Mouse (Mus musculus) MEL (cell line): ENCODE measurements around the gene Polr1b. TPM values are rescaled to one million over a fixed set of nuclear protein-coding genes. Genes with fewer than 3 reads are reported as not detected.

Source experiments
- DNase-seq: peaks from one replicate; pipeline ENCODE4 v3.0.0; 2011; ENCODE audit warnings: low read depth, low spot score
- H3K27ac ChIP-seq: 2 replicates; pipeline ENCODE4 v1.5.1; 2012; ENCODE audit warnings: low read depth, mild to moderate bottlenecking, control low read depth, low read length, moderate library complexity; ENCODE audit not compliant: control insufficient read depth
- H3K27me3 ChIP-seq, 2 experiments: fragments of 150-350 bp in 1 of 2; sonication (generic) in 1 of 2; 2 replicates each; pipeline ENCODE4 v1.6.1; 2012; ENCODE audit warnings: low read length in 2 of 2, mild to moderate bottlenecking in 2 of 2, improper control_type of control experiment in 1 of 2, moderate library complexity in 1 of 2; ENCODE audit not compliant: insufficient read depth in 2 of 2, control insufficient read depth in 1 of 2
- H3K36me3 ChIP-seq, 2 experiments: 2 replicates each; pipeline ENCODE4 v1.6.1; 2012 to 2014; ENCODE audit warnings: low read length in 2 of 2, improper control_type of control experiment in 1 of 2, inconsistent platforms in 1 of 2, mild to moderate bottlenecking in 1 of 2; ENCODE audit not compliant: insufficient read depth in 2 of 2, control insufficient read depth in 1 of 2
- H3K4me1 ChIP-seq, 2 experiments: fragments of 150-350 bp in 1 of 2; sonication (generic) in 1 of 2; 2 replicates each; pipeline ENCODE4 v1.6.1; 2012; ENCODE audit warnings: low read length in 2 of 2, improper control_type of control experiment in 1 of 2, mild to moderate bottlenecking in 1 of 2; ENCODE audit not compliant: insufficient read depth in 2 of 2, control insufficient read depth in 1 of 2
- H3K4me3 ChIP-seq, 2 experiments: fragments of 150-350 bp in 1 of 2; sonication (generic) in 1 of 2; 2 replicates each; pipeline ENCODE4 v1.5.1; 2012; ENCODE audit warnings: low read depth in 2 of 2, low read length in 2 of 2, mild to moderate bottlenecking in 2 of 2, moderate library complexity in 2 of 2, control low read depth in 1 of 2, improper control_type of control experiment in 1 of 2; ENCODE audit not compliant: control insufficient read depth in 1 of 2, insufficient read depth in 1 of 2
- H3K79me2 ChIP-seq: 2 replicates; pipeline ENCODE4 v1.6.1; 2012; ENCODE audit warnings: mild to moderate bottlenecking, low read length, moderate library complexity; ENCODE audit not compliant: control insufficient read depth, poor library complexity, insufficient read depth
- H3K9ac ChIP-seq: 2 replicates; pipeline ENCODE4 v1.6.1; 2012; ENCODE audit warnings: low read depth, mild to moderate bottlenecking, control low read depth, low read length, moderate library complexity; ENCODE audit not compliant: control insufficient read depth, poor library complexity, severe bottlenecking
- H3K9me3 ChIP-seq: fragments of 150-350 bp; sonication (generic); replicated peaks from 2 replicates; pipeline ENCODE4 v1.6.1; 2012; ENCODE audit warnings: mild to moderate bottlenecking, low read length, improper control_type of control experiment, moderate library complexity; ENCODE audit not compliant: insufficient read depth
- CTCF ChIP-seq, 3 experiments: IDR thresholded peaks in 2 of 3; conservative IDR thresholded peaks in 1 of 3; 2 replicates each; pipeline ENCODE4 v1.5.1; 2011 to 2012; ENCODE audit warnings: low read length in 3 of 3, low read depth in 2 of 3, mild to moderate bottlenecking in 2 of 3, improper control_type of control experiment in 1 of 3, inconsistent platforms in 1 of 3, mixed read lengths in 1 of 3, moderate library complexity in 1 of 3; ENCODE audit not compliant: control insufficient read depth in 1 of 3, insufficient read depth in 1 of 3, poor library complexity in 1 of 3, severe bottlenecking in 1 of 3
- EP300 ChIP-seq, 2 experiments: IDR thresholded peaks; 2 replicates each; pipeline ENCODE4 v1.6.1; 2011; ENCODE audit warnings: improper control_type of control experiment in 2 of 2, low read length in 2 of 2, low read depth in 1 of 2, mild to moderate bottlenecking in 1 of 2
- KAT2A ChIP-seq: conservative IDR thresholded peaks from 2 replicates; pipeline ENCODE4 v1.6.1; 2012; ENCODE audit warnings: low read depth, low read length, improper control_type of control experiment, inconsistent platforms
- MAX ChIP-seq: IDR thresholded peaks from 2 replicates; pipeline ENCODE4 v1.6.1; 2011; ENCODE audit warnings: low read length, improper control_type of control experiment
- MEF2A ChIP-seq: IDR thresholded peaks from 2 replicates; pipeline ENCODE4 v1.6.1; 2014; ENCODE audit warnings: low read depth, mild to moderate bottlenecking, inconsistent platforms, low read length, improper control_type of control experiment; ENCODE audit not compliant: poor library complexity, insufficient replicate concordance, severe bottlenecking; ENCODE audit errors: extremely low read depth
- MXI1 ChIP-seq: IDR thresholded peaks from 2 replicates; pipeline ENCODE4 v1.6.1; 2011; ENCODE audit warnings: mild to moderate bottlenecking, low read depth, low read length, improper control_type of control experiment
- MYC ChIP-seq: IDR thresholded peaks from 2 replicates; pipeline ENCODE4 v1.6.1; 2011; ENCODE audit warnings: low read depth, mild to moderate bottlenecking, low read length, improper control_type of control experiment, moderate library complexity
- NELFE ChIP-seq: IDR thresholded peaks from 2 replicates; pipeline ENCODE4 v1.6.1; 2011; ENCODE audit warnings: low read depth, low read length, improper control_type of control experiment
- POLR2A ChIP-seq, 2 experiments: IDR thresholded peaks; 2 replicates each; pipeline ENCODE4 v1.6.1; 2011 to 2012; ENCODE audit warnings: low read length in 2 of 2, mild to moderate bottlenecking in 2 of 2, control low read depth in 1 of 2, improper control_type of control experiment in 1 of 2, low read depth in 1 of 2, moderate library complexity in 1 of 2; ENCODE audit not compliant: control insufficient read depth in 1 of 2, insufficient read depth in 1 of 2, poor library complexity in 1 of 2
- POLR2AphosphoS5 ChIP-seq: IDR thresholded peaks from 2 replicates; pipeline ENCODE4 v1.6.1; 2012; ENCODE audit warnings: low read depth, borderline replicate concordance, mild to moderate bottlenecking, inconsistent platforms, low read length, moderate library complexity, mixed read lengths
- RAD21 ChIP-seq: IDR thresholded peaks from 2 replicates; pipeline ENCODE4 v1.6.1; 2011; ENCODE audit warnings: mild to moderate bottlenecking, low read depth, low read length, improper control_type of control experiment
- SMC3 ChIP-seq: IDR thresholded peaks from 2 replicates; pipeline ENCODE4 v1.6.1; 2011; ENCODE audit warnings: low read depth, low read length, improper control_type of control experiment
- TBP ChIP-seq: IDR thresholded peaks from 2 replicates; pipeline ENCODE4 v1.8.0; 2011; ENCODE audit warnings: low read depth, low read length, improper control_type of control experiment
- ZC3H11A ChIP-seq: IDR thresholded peaks from 2 replicates; pipeline ENCODE4 v1.6.1; 2012; ENCODE audit warnings: low read depth, mild to moderate bottlenecking, inconsistent platforms, low read length, improper control_type of control experiment
- ZKSCAN1 ChIP-seq: IDR thresholded peaks from 2 replicates; pipeline ENCODE4 v1.6.1; 2012; ENCODE audit warnings: low read depth, mild to moderate bottlenecking, inconsistent platforms, low read length, improper control_type of control experiment, moderate library complexity
- polyA plus RNA-seq, 2 experiments: library from polyadenylated mRNA; stranded (reverse) in 1 of 2; unstranded in 1 of 2; fragments of >175 nt in 1 of 2; fragments of >200 nt in 1 of 2; gene quantifications; 2 replicates each; pipeline versions ENCODE4 v1.2.1 to v1.2.4; 2012; ENCODE audit warnings: low replicate concordance in 2 of 2, low read depth in 1 of 2; ENCODE audit not compliant: insufficient read length in 2 of 2, insufficient read depth in 1 of 2, missing spikeins in 1 of 2
- total RNA-seq: library from RNA; depleted of rRNA; stranded (reverse); fragments of 300-350 nt; gene quantifications from 2 replicates; pipeline ENCODE4 v1.2.3, GENCODE M21; 2012

Gene Polr1b
- total and polyA plus RNA-seq, 3 experiments, result 90.1 to 92.8 TPM; not detected in 1

DNA sequence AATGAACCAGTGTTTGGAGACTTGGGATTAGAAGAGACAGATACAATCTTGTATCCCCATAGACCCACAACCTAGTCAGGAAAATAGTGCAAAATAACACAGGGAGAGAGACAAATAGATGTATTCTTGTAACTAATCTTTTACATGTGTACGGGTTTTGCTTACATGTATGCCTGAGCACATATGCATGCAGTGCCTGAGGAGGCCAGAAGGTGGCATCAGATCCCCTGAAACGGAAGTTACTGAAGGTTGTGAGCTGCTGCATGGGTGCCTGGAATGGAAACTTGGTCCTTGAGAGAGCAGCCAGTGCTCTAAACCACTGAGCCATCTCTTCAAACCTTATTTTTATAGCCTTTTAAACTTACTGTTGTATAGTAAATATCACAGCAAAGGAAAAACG lies 22.5 kb upstream of the Polr1b start:
- Histone ChIP-seq H3K27ac (no peak overlapping the region), H3K4me3 (no peak overlapping the region), H3K79me2 (no peaks in the 10 kb centered on the region), H3K36me3 (no peaks in the 10 kb centered on the region), H3K27me3 (no peaks in the 10 kb centered on the region), H3K4me1 (no peaks in the 10 kb centered on the region), H3K9me3 (no peaks in the 10 kb centered on the region), H3K9ac (no peak overlapping the region)
- peak; percentile 76 for DNase-seq
- TF ChIP-seq SMC3 (peak; percentile 84), KAT2A (no peak), RAD21 (peak; percentile 72), CTCF (IDR thresholded peaks at IDR 0.05 in 2 of 3, conservative IDR thresholded peaks at IDR 0.05 in 1 of 3; ENCODE audit: control insufficient read depth in 1 of 3, insufficient read depth in 1 of 3, low read depth in 2 of 3, low read length in 3 of 3, poor library complexity in 1 of 3, severe bottlenecking in 1 of 3) (peak; percentile 51 to 73 (median 66)), ZC3H11A (peak; percentile 55)

DNA sequence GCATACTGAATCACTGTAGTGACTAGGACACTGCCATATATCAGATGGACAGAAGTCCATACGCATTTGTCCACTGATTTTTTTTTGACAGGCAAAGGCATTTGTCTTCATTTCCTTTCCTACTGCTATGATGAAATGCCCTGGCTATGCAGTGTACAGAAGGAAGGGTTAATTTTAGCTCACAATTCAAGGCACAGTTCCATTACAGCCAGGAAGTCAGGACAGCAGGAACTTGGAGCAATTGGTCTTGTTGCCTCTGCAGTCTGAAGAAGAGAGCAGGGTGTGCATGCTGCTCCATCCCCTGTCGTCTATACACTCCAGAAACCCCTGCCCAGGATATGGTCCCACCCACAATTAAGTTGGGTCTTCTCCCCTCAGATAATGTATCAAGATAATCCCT lies 21.6 kb upstream of the Polr1b start:
- TF ChIP-seq EP300 (IDR thresholded peaks at IDR 0.05; ENCODE audit: low read depth in 1 of 2, low read length in 2 of 2) (no peak), MXI1 (no peak), RAD21 (no peak), ZKSCAN1 (no peak), NELFE (no peak), MAX (no peak), MEF2A (no peak), POLR2AphosphoS5 (no peak), ZC3H11A (no peak), POLR2A (IDR thresholded peaks at IDR 0.05; ENCODE audit: control insufficient read depth in 1 of 2, insufficient read depth in 1 of 2, low read depth in 1 of 2, low read length in 2 of 2, poor library complexity in 1 of 2) (no peak), MYC (no peak)
- H3K4me3 ChIP-seq, result no peak overlapping the region
- H3K27me3 ChIP-seq, result no peaks in the 10 kb centered on the region
- no peak overlapping the region for H3K27ac ChIP-seq
- no peak overlapping the region for H3K9ac ChIP-seq
- no peak for DNase-seq
- no peaks in the 10 kb centered on the region; a peak in 1 of 4 replicates for H3K36me3 ChIP-seq
- H3K79me2 ChIP-seq, result no peaks in the 10 kb centered on the region
- no peaks in the 10 kb centered on the region for H3K9me3 ChIP-seq
- no peaks in the 10 kb centered on the region for H3K4me1 ChIP-seq

DNA sequence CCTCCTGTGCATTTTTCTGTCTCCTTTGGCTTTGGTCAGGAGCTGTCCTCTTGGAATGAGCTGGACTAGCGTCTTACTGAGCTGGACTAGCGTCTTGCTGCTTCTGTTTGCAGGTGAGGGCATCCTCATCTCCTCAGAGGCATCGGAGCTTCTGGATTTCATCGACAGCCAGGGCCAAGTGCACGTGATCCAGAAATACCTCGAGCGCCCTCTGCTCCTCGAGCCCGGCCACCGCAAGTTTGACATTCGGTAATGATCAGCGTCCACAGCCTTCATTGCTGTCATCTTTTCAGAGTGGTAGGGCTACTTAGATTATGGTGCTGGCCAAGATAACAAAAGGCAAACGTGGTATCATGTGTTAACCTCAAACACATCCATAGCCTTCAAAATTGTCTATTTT lies 19.7 kb upstream of the Polr1b start:
- H3K4me3 ChIP-seq, result no peak overlapping the region
- no peaks in the 10 kb centered on the region for H3K9me3 ChIP-seq
- TF ChIP-seq POLR2AphosphoS5, result no peak
- no peak for TF ChIP-seq TBP
- no peak overlapping the region for H3K9ac ChIP-seq
- H3K36me3 ChIP-seq, result no peaks in the 10 kb centered on the region; a peak in 1 of 4 replicates
- H3K79me2 ChIP-seq, result no peaks in the 10 kb centered on the region
- H3K4me1 ChIP-seq, result no peaks in the 10 kb centered on the region
- H3K27me3 ChIP-seq, result no peaks in the 10 kb centered on the region
- H3K27ac ChIP-seq, result no peak overlapping the region
- no peak for DNase-seq
